Mouse (Mus musculus) liver, adult 2 months (tissue): Measurements from ENCODE around the gene Ston1. TPM values are rescaled to one million over a fixed set of nuclear protein-coding genes. Genes with fewer than 3 reads are reported as not detected.

Experiments used
- DNase-seq: peaks from one replicate; pipeline ENCODE4 v3.0.0-alpha.2; 2011; ENCODE audit warnings: low read depth, low spot score; ENCODE audit errors: extremely low read depth
- H3K27ac ChIP-seq: fragments of 200-500 bp; replicated peaks from 2 replicates; pipeline ENCODE4 v1.5.1; 2012; ENCODE audit warnings: low read depth, mild to moderate bottlenecking, control low read depth, inconsistent platforms, low read length; ENCODE audit not compliant: insufficient read depth
- H3K27me3 ChIP-seq: fragments of 200-500 bp; 2 replicates; pipeline ENCODE4 v1.6.1; 2012; ENCODE audit warnings: mild to moderate bottlenecking, moderate library complexity, low read length, inconsistent platforms; ENCODE audit not compliant: control insufficient read depth, insufficient read depth
- H3K36me3 ChIP-seq: fragments of 200-500 bp; 2 replicates; pipeline ENCODE4 v1.6.1; 2012; ENCODE audit warnings: low read length, inconsistent platforms; ENCODE audit not compliant: control insufficient read depth, insufficient read depth
- H3K4me1 ChIP-seq: fragments of 200-500 bp; 2 replicates; pipeline ENCODE4 v1.6.1; 2011; ENCODE audit warnings: low read length; ENCODE audit not compliant: control insufficient read depth, insufficient read depth
- H3K4me3 ChIP-seq: fragments of 200-500 bp; 2 replicates; pipeline ENCODE4 v1.5.1; 2011; ENCODE audit warnings: low read depth, mild to moderate bottlenecking, control low read depth, low read length, moderate library complexity; ENCODE audit not compliant: insufficient read depth
- H3K79me2 ChIP-seq: fragments of 200-500 bp; 2 replicates; pipeline ENCODE4 v1.6.1; 2012; ENCODE audit warnings: inconsistent platforms, mild to moderate bottlenecking, low read length, moderate library complexity; ENCODE audit not compliant: control insufficient read depth, insufficient read depth
- H3K9ac ChIP-seq: fragments of 200-500 bp; 2 replicates; pipeline ENCODE4 v1.6.1; 2012; ENCODE audit warnings: low read depth, mild to moderate bottlenecking, control low read depth, inconsistent platforms, low read length
- CTCF ChIP-seq: fragments of 200-500 bp; IDR thresholded peaks from 2 replicates; pipeline ENCODE4 v1.5.1; 2011; ENCODE audit warnings: low read depth, low read length, control low read depth
- POLR2A ChIP-seq: fragments of 200-500 bp; IDR thresholded peaks from 2 replicates; pipeline ENCODE4 v1.6.1; 2011; ENCODE audit warnings: low read length, control low read depth; ENCODE audit not compliant: insufficient read depth; ENCODE audit errors: extremely low read depth
- WGBS: fragments of 180-500 bp; shearing (Covaris S2); methylation state at CpG from one replicate; pipeline ENCODE4 v1.1.7; 2018; 5-methylcytosine and 5-hydroxymethylcytosine counted together
- polyA plus RNA-seq: library from polyadenylated mRNA; depleted of rRNA; stranded (reverse); fragments of >200 nt; gene quantifications from 2 replicates; pipeline ENCODE4 v1.2.3, GENCODE M21; 2012
- total RNA-seq: library from RNA; depleted of rRNA; stranded (reverse); fragments of >200 nt; gene quantifications from 2 replicates; pipeline ENCODE4 v1.2.3, GENCODE M21; 2014

Gene Ston1
- total and polyA plus RNA-seq, 2 experiments, result 2.5 to 5.1 TPM

DNA sequence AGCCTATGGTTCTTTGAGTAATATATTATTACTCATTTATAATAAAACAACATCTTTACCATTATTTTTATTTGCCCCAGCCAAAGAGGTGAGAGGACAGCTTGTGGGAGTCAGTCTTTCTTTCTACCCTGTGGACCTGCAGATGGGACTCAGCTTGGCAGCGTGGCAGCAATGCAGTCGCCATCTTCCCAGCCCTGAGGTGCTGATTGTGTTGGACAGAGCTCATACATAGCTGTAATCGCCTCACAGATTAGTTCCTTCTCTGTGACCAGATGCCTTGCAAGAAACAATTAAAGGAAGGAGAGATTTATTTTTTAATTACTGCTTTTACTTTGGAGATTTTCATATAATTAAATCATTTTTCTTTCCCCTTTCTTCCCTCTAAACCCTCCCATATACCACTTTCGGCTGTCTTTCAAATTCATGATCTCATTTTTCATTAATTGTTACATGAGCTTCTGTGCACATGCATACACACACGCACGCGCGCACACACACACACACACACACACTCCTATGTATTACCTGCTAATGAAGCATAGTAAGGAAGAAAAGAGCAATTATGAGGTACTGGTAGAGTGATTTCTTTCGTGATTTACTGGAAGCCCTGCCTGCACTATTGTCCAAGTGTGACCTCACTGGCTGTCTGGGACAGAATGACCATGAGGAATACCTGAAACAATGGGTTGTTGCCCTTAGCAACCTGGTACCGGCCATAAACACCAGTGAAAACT lies 27.5 kb upstream of the Ston1 start:
- H3K27ac ChIP-seq, result no peak overlapping the region
- no peaks in the 10 kb centered on the region for H3K27me3 ChIP-seq
- no peaks in the 10 kb centered on the region for H3K4me1 ChIP-seq
- 92% methylated on average over 10 of the region's 10 CpGs for WGBS
- no peak overlapping the region for H3K4me3 ChIP-seq
- TF ChIP-seq POLR2A (no peak), CTCF (no peak)
- DNase-seq, result no peak
- H3K9ac ChIP-seq, result no peak overlapping the region
- peaks cover 34% of the 10 kb centered on the region for H3K36me3 ChIP-seq
- no peaks in the 10 kb centered on the region for H3K79me2 ChIP-seq

DNA sequence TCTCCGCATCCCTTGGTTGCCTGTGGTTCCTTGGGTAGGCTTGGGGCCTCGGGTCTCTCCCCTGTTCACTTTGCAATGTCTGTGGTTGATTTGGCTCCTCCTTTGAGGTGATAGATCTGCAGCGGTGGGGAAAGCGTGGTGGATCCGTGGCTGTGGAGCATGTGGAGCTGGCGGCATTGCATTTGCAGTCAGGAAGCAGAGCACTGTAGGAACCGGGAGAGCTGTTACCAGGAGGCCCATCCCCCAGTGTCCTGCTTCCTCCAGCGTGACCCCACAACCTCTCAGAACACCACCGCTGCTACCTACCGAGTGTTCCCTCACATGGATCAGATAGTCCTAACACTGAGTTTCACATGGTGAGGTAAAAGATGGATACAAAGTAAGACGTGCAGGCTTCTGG lies 26.7 kb upstream of the Ston1 start:
- Histone ChIP-seq H3K4me1 (no peaks in the 10 kb centered on the region), H3K27ac (no peak overlapping the region), H3K9ac (no peak overlapping the region), H3K36me3 (peaks cover 37% of the 10 kb centered on the region), H3K79me2 (no peaks in the 10 kb centered on the region), H3K4me3 (no peak overlapping the region), H3K27me3 (no peaks in the 10 kb centered on the region)
- WGBS, result 90% methylated on average over 11 of the region's 11 CpGs
- TF ChIP-seq POLR2A, result no peak
- TF ChIP-seq CTCF, result no peak
- DNase-seq, result no peak

DNA sequence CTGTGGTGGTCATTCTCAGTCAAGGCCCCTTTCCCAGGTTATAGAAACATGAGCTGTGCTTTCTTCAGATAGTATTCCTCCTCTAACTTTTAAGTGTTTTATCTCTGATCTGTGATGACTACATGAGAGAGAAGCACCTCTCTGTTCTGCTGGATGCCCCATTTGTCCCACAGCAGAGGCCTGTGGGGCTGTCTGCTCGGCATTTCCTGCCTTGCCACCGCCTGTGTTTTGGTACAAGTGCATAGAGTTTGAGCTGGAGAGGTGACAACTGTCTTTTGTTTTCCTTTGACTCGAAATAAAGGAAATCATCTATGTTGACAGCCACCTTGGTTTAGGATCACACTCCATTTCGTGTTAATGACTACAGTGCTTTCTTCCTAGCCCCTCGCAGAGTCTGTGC lies 22.7 kb upstream of the Ston1 start:
- no peak overlapping the region for H3K27ac ChIP-seq
- TF ChIP-seq CTCF, result no peak
- TF ChIP-seq POLR2A, result no peak
- no peaks in the 10 kb centered on the region for H3K79me2 ChIP-seq
- no peaks in the 10 kb centered on the region for H3K27me3 ChIP-seq
- DNase-seq, result no peak
- H3K4me1 ChIP-seq, result no peaks in the 10 kb centered on the region
- no peak overlapping the region for H3K4me3 ChIP-seq
- no peak overlapping the region for H3K9ac ChIP-seq
- H3K36me3 ChIP-seq, result peaks cover 38% of the 10 kb centered on the region
- 88% methylated on average over 5 of the region's 5 CpGs for WGBS

DNA sequence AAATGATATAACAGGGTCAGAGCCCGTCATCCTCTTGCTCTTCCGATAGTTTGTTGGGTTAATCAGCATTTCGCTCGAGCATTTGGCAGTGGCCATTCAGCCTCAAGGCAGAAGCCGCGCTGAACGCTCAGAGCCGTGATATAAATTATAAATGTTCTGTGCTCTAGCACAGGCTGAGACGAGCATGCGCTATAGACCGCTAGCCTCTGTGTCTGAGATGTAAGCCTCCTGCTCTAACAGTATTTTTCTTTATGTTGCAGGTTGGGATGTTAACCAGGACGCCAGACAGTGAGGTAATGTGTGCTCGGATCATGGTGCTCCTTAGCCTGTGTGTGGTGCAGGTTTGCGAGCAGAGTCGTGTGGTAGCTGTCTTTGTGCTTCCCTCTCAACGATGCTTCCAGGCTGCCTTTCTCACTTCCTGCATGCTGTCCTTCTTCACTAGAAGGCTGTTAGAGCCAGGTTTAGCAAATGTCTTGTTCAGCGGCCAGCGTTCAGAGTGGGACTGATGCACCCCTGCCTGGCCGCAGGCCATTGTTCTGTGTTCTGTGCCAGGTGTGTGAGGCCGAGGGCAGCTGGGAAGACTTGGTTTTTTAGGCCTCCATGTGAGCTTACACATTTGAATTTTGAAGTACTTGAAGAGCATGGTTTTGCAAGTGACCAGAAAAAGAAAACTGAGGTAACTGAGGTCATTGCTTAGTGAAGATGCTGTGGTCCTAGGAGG lies 18.8 kb upstream of the Ston1 start:
- H3K4me3 ChIP-seq, result no peak overlapping the region
- 95% methylated on average over 20 of the region's 20 CpGs for WGBS
- TF ChIP-seq CTCF, result no peak
- H3K9ac ChIP-seq, result no peak overlapping the region
- no peaks in the 10 kb centered on the region for H3K27me3 ChIP-seq
- H3K36me3 ChIP-seq, result peaks cover 28% of the 10 kb centered on the region
- DNase-seq, result no peak
- H3K4me1 ChIP-seq, result no peaks in the 10 kb centered on the region
- no peaks in the 10 kb centered on the region for H3K79me2 ChIP-seq
- no peak overlapping the region for H3K27ac ChIP-seq

DNA sequence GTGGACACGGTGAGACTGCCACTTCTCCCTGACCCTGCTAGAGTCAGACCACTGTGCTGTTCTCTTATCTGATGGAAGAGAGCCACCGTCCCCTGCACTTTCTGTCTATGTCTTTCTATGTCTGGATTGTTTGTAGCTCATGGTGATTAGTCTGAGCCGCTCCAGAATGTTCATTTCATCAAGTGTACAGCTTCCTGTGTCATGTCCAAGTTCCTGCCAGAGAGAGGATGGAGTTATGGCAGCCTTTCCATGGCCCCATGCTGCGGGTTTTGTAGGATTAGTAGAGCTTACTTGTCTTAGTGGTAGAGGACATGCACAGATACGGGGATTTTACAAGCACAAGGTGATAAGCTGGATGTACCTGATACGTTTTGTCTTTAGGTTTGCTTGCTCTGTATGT lies 16.9 kb upstream of the Ston1 start:
- 83% methylated on average over 6 of the region's 6 CpGs for WGBS
- Histone ChIP-seq H3K79me2 (no peaks in the 10 kb centered on the region), H3K9ac (no peak overlapping the region), H3K4me3 (no peak overlapping the region), H3K27ac (no peak overlapping the region), H3K4me1 (no peaks in the 10 kb centered on the region), H3K36me3 (peaks cover 36% of the 10 kb centered on the region), H3K27me3 (no peaks in the 10 kb centered on the region)
- no peak for TF ChIP-seq CTCF
- DNase-seq, result no peak

DNA sequence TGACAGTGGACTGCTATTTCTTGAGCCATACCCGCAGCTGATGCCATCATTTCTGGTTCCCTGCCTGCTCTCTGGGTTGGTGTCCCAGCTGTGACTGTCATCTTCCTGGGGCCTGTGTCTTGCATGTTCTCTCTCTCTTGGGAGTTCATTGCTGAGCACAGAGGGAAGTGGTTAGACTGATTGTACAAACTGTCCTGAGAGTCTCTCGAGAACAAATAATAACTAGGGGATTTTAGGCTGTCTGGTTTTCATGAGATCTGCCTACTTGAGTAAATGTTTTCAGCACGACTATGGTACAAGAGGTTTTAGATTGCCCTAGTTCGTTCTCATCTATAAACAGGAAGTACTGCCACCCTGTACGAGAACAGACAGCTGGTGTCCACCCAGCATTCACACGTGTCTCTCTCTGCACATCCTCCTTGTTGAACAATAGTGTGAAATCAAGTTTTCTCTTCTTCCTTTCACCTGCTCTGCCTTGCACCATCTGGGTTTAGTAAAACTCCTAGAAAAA lies 15.9 kb upstream of the Ston1 start:
- no peak overlapping the region for H3K9ac ChIP-seq
- no peak for DNase-seq
- H3K4me3 ChIP-seq, result no peak overlapping the region
- H3K36me3 ChIP-seq, result peaks cover 31% of the 10 kb centered on the region
- no peaks in the 10 kb centered on the region for H3K27me3 ChIP-seq
- no peaks in the 10 kb centered on the region for H3K79me2 ChIP-seq
- H3K27ac ChIP-seq, result no peak overlapping the region
- TF ChIP-seq POLR2A (no peak), CTCF (no peak)
- H3K4me1 ChIP-seq, result no peaks in the 10 kb centered on the region
- WGBS, result 71% methylated on average over 6 of the region's 6 CpGs
